Mouse (Mus musculus) heart, postnatal 0 days (tissue): ENCODE measurements around the gene Pax5.

Experiments
- CTCF ChIP-seq: IDR thresholded peaks from 2 replicates; pipeline ENCODE4 v1.5.1; 2016; ENCODE audit warnings: antibody characterized with exemption, control low read depth, low read depth
- EP300 ChIP-seq: IDR thresholded peaks from 2 replicates; pipeline ENCODE4 v1.6.1; 2016; ENCODE audit warnings: antibody characterized with exemption, low read depth

GRCm38 (mm10) chr4:44622682-44623434 lies 87.4 kb downstream of the Pax5 start:
- no peak for TF ChIP-seq CTCF
- no peak for TF ChIP-seq EP300
